Mouse (Mus musculus) embryo, embryonic 11.5 days (tissue): ENCODE measurements around the gene Adam1a.
"Not testable (repeated sequence)": the region's sequence is repeated elsewhere in the genome, so short reads cannot be mapped to it uniquely, and the experiment has no call there.

Source experiments
- DNase-seq: peaks from one replicate; pipeline ENCODE4 v3.0.0-alpha.2; 2012; ENCODE audit warnings: low read depth, low spot score

Gene Adam1a

DNA sequence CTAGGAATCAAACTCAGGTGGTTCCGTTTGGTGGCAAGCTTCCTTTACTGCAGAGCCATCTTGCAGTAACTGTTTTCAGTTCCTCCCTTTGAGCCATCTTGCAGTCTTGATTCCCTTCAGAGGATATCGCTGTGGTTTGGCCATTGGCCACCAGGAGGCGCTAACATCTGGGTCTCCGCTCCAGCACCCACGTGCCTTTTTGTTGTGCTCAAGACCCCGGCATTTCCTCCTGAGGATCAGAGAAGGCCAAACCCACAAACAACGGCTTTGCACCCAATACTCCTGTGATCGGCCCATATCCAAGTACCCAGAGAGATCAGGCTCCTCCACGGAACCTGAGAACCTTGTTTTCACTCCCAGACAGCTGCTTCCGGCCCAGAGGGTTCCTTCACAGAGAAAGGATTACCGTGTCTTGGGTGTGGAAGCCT, 19.2 kb upstream of the Adam1a start:
- peak; percentile 80 for DNase-seq

DNA sequence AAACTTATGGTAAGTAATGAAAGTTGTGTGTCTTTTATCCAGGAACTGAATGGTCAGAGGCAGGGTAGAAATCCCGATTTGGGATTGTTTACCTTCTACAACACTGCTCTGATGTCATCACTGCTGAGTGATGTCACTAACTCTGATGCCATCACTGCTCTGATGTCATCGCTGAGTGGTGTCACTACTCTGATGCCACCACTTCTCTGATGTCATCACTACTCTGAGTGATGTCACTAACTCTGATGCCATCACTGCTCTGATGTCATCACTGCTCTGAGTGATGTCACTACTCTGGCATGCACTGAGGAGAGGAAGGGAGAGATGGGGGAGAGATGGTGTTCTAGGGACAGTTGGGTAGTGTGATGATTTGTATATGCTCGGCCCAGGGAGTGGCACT, 17.2 kb upstream of the Adam1a start:
- DNase-seq: no peak

DNA sequence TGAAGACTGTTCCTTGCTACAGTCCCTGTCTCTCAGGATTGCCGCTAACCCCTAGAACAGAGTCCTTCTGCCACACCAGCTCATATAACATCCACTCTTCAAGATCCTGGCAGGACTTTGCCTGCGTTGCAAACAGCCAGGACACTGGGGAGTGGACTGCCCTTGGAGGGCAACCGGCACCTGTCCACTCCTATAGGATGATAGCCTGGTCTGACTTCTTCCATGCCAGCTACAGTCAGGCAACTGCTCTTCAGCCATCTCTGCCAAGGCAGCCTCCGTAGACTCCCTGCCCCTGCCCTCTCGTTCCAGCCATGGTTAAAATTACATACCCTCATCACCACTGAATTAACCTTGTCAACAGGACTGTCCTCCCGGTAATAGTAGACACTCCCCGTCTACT, 3.9 kb upstream of the Adam1a start:
- DNase-seq: no peak

DNA sequence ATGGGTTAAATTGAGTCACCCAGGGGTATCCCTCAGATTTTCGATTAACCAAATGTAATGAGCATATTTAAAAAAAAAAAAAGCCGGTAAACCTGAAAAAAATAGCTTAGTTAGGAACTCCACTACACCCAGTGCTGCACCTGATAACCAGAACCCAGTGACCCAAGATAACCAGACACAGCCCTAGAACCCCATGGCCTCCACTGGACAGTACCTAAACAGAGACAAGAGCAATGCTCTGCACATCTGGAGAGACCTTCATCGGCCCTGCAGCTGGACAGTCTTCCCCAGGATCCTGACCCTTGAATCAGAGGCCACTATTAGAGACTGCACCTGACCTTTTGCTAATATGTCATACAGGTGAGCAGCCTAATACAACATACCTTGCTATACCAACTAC, 1.8 kb upstream of the Adam1a start:
- no peak for DNase-seq

DNA sequence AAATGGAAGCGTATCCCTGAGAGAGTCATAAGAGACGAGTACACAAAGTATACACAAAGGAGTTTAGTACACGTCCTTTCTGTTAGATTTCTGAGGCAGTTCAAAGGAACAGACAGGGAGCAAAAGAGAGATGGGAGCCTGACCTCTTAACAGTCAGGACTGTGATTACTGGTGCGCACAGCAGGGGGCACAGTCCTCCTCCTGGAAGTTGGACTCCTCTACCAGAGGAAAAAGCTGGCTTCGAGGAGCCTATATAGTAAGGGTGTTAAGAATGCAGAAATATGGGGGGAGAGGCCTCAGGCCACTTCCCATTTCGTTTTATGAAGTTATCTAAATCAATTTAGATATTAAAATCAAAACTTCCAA, 1.2 kb upstream of the Adam1a start:
- peak; percentile 45 for DNase-seq

DNA sequence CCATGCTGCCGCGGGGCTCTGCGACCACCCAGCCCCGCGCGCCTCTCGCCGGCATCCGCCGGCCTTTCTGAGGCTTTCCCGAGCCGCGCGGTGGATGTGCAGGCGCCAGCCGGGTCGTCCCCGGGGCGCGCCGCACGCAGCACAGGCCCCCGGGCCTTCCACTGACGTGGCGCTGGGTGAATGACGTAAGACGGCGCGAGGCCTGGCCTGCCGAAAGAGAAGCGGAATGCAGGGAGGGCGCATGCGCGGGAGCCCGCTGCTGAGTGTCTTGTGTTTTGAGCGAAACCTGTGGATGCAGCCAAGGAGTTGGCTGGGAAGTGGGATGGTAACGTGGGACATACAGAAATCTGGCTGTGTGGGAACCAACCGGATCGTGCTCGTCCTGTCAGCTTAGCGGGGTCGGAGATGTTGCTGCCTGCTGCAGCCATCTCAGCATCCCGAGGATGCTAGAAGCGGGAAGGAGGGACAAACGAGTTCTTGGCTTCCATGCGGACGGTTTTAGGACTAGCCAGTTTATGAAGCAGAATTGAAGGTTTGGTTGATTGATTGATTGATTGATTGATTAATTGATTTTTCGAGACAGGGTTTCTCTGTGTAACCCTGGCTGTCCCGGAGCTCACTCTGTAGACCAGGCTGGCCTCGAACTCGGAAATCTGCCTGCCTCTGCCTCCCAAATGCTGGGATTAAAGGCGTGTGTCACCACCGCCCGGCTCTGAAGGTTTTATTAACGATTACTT, 679 bp upstream of the Adam1a start, which contains the start of gene Mapkapk5:
Mapkapk5 (minus strand) TSS at position 113 of the 737 bp plus-strand sequence.
- peak; percentile 97 for DNase-seq

DNA sequence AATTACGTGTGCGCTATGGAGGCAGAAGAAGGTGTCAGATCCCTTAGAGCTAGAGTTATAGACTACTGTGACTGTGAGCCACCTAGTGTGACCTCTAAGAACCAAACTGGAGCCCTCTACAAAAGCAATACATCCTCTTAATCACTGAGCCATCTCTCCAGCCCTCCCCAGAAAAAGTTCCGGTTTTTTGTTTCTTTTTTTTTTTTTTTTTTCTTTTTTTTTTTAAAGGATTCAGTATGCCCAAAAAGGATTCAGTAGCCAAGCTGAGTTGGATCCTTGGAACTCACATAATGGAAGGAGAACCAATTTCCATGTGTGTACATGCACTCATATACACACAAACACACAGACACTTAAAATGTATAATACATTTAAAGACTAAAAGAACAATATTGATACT, 1.9 kb downstream of the Adam1a start:
- no peak for DNase-seq

DNA sequence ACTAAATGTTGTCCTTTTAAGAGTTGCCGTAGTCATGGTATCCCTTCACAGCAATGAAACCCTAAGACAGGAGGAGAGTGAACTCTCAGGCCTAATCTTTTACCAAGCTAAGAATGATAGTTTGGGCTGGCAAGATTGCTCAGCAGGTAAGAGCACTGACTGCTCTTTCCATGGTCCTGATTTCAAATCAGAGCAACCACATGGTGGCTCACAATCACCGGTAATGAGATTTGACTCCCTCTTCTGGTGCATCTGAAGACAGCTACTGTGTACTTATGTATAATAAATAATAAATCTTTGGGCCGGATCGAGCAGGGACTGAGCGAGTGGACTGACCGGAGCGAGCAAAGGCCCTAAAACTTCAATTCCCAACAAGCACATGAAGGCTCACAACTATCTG, 4.0 kb downstream of the Adam1a start:
- DNase-seq: no peak

DNA sequence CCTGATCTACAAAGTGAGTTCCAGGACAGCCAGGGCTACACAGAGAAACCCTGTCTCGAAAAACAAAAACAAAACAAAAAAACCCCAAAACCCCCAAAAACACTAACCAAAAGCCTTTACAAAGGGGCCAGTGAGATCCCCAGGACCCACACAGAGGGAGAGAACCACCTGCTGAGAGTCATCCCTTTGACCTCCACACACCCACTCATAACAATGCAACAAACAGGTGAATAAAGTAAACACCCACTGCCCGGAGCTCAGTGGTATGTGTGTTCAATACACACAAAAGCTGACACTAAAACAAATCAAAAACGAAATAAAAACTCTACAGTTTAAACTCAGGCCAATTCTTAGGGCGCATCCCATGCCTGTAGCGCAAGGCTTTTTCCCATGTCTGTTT, 5.2 kb downstream of the Adam1a start:
- no peak for DNase-seq

DNA sequence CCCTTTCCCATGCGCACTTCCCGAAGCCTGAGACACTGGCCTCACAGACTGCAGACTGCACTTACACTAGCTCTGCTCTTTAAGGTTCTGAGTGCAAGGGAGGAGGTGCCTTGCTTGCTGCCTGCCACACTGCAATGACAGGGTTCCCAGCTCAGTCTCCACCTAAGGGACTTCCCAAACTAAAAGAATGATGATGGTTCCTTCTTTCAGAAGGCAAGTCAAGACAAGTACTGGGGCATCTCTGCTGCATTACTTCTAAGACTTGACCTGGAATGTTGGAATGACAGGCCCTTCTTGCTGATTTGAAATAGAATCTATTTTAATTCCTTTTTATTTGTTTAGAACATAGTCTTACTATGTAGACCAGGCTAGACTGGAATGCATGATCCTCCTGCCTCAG, 7.7 kb downstream of the Adam1a start:
- no peak for DNase-seq

DNA sequence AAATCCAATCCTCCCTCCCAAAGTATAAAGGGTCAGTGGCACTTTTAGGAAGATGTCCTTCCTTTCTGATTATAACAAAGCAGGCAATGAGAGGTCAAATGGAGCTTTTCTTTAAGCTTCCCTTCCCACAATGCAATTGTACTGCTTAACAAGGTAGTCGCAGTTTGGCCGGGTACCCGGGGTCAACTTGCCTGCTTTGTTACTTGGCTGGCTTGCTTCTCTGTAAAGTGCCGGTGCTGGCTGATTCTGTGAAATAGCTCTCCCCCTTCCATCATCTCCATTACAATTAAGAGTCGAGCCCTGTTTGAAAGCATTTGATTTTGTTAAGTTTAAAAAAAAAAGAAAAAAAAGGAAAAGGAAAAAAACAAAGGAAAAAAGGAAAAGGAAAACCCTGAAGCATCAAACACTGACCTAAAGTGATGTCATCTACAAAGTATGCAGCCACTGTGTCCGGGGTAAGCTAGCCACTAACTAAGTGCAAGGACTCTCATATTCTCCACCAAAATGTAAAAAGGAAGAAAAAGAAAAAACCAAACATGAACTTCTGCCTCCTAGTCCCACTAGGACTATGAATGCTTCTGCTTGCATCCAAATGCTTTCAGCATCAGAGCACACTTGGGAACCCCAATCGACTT, 8.2 kb downstream of the Adam1a start:
- no peak for DNase-seq

DNA sequence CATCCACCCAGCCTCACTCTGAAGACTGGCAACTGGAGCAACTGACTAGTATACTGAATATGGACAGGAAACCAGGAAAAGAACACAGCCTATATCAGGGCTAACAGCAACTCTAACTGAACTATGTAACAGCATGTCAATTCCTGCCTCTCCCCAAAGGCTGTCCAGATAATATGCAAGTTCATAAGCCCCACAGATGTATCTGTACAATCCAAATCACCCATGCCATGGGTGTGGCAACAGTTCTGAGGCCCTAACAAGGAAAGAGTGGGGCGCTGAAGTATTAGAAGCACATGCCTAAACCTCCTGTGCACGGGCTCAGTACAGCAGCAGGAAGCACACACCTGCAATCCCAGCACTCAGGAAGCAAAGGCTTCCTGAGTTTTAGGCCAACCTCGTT, 10.2 kb downstream of the Adam1a start:
- no peak for DNase-seq

DNA sequence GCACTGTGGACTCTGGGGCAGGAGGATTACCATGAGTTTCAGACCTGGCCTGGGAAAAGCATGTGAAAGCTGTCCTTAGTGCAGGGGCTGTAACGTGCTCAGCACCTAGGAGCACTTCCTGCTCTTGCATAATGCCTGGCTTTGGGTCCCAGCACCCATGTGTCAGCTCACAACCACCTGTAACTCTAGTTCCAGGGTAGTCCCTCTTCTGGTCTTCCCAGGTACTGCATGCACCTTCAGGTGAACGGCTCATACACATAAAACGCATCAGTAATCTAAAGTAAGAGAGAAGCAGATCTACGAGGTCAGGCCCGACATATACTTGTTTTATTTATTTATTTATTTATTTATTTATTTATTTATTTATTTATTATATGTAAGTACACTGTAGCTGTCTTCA, 10.8 kb downstream of the Adam1a start:
- DNase-seq: no peak

DNA sequence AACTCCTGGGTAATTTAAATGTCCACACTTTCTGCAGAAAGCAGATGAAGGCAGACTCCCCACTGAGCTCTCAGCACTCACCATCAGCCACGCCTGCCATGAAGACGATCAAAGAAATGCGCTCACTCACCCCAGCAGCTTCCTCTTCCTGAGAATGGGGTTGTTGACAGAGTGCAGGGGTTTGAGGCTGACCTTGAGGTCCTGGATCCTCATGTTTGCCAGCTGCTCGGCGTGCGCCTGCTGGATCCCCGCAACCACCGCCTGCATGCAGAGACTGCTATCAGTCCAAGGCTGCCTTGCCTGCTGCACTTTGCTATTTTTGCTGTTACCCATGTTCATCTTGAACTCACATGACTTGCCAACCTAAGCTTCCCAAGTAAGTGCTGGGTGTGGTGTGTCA, 18.3 kb downstream of the Adam1a start:
- no peak for DNase-seq

DNA sequence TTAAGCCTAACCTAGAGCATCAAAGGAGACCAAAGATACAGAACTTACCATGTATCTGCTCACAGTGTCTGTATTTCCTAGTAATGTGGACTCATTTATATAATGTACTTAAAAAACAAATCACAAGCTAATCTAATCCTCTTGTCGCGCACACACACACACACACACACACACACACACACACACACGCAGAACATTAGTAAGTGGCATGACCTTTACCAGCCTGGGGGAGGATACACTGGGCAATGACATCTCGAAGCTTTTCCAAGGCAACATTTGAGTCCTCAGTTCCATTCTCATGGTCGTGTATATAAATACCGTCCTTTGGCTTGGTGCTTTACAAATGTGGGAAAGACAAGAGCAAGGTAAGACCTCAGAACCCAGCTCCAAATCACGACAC, 18.8 kb downstream of the Adam1a start:
- DNase-seq: no peak

DNA sequence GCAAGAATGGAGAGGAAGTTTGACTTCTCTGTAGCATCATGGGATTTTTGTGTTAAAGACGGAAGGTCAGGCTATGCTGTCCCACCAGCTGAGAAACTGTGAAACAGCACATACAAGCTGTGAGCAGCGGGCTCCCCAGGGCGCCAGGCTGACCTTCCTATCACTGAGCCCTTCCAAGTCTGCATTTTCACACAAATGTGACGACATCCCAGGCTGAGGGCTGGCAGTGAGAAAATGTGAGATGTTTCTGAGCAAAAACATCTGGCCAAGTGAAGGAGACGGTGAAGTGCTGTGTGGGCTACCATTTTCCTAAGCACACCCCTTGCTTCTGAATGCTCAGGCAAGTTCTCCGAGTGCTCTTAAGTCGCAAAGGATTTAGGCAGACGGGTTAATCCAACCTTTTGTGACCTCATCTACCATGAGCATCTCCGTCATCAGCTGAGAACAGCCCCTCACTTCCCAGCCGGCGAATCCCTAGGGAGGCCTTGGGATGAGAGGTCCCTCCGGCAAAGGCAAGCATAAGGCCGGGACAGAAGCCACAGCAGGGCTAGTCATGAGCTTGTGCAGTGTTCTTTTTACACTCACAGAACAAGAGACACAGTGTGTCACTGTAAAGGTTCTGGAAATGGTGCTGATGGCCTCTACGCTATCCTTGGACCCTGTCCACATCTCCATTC, 19.4 kb downstream of the Adam1a start:
- DNase-seq: no peak

DNA sequence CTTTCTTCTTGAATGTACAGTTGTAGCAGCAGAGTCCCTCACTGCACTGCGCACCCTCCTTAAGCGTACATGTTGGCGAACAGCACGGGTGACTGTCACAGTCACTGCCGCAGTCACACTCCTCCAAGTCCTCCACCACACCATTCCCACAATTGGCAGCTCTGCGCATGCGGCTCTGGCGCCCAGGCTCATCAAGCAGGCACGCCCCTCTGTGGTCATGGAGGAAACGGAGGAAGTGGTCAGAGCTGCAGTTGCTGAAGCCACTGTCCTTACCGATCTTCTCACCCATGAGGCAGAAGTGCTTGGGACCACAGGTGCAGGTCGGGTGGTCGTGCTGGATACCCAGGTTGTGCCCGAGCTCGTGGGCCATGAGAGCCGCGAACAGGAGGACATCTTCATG, 25.5 kb downstream of the Adam1a start:
- not testable (repeated sequence) for DNase-seq

DNA sequence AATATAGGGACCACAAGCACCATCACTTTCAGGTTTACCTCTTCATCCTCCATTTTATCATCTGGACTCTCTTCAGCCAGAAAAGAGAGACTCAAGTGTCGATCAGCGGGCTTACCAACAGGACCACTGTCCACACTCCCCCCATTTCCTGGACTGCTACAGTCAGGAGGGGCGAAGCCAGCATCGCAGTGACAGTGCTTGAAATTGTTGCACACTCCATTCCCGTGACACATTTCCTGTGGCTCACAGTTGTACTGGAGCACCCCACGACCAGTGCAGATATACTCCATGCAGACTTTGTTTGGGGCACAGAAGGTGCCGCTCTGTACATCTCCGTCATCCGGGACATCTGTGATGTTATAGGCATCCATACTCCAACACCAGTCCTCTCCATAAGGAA, 26.3 kb downstream of the Adam1a start:
- no peak for DNase-seq

DNA sequence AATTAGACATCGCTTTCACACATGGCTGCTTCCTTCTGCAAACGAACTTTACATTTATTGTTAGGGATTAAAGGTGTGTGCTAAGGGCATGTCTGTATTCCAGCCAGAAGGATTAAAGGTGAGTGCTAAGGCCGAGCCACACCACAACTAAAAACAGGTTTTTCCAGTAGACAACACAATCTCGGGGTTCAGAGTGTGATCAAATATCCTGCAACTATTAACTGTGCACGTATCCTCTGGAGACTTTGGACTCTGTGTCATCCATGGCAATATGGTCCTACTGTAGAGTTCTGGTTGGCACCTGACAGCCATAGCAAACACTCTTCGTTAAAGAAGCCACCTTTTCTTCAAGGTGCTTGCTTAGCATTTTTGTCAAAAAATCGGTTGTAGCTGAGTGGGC, 35.3 kb downstream of the Adam1a start:
- no peak for DNase-seq

DNA sequence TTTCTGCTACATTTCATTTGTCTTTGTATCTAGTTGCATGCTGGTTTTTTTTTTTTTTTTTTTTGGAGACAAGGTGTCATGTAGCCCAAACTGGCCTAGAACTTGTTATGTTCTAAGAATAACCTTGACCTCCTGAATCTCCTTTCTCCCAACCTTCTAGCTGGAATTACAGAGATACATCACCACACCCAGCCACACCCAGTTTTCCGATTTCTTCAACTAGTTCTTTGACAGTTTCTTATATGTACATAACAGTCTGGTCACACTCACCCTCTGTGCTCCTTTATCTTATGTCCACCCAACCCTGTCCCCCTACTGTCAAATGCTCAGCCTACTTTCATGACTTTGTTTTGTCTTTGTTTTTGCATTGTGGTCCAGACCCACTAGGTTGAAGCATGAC, 38.4 kb downstream of the Adam1a start:
- DNase-seq: no peak

DNA sequence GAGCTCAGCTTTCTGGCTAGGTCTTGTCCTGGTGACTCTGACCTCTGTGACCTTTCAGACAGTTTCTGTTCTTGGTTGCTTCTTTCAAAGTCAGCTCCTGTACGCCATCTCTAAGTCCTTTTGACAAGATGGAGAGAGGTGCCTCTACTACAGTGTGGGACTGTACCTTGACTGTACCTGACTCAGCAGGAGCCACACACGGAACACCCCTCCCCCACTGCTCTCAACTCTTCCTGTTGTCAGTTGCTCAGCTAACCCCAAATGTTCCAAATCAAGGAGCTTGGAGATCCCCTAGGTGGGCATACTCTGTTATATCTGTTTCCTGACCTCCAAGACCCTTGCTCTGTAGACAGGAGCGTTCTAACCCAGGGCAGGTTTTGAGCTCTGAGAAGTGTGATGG, 42.1 kb downstream of the Adam1a start, which contains the start of gene Adam1b:
Adam1b (minus strand) TSS at position 205 of the 400 bp plus-strand sequence.
- no peak for DNase-seq

DNA sequence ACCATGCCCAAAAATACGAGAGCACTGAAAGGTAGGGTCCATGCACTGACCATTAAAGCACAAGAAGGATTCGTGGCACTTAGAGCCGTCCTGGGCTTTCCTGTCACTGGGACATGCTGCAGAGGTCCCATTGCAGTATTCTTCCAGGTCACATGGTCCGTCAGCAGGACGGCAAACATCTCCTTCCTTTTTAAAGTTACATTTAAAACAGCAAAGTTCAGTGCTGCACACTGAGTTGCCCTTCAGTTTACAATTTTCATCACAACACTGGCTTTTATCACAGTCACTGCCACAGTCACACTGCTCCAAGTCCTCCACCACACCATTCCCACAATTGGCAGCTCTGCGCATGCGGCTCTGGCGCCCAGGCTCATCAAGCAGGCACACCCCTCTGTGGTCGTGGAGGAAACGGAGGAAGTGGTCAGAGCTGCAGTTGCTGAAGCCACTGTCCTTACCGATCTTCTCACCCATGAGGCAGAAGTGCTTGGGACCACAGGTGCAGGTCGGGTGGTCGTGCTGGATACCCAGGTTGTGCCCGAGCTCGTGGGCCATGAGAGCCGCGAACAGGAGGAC, 43.8 kb downstream of the Adam1a start:
- not testable (repeated sequence) for DNase-seq

DNA sequence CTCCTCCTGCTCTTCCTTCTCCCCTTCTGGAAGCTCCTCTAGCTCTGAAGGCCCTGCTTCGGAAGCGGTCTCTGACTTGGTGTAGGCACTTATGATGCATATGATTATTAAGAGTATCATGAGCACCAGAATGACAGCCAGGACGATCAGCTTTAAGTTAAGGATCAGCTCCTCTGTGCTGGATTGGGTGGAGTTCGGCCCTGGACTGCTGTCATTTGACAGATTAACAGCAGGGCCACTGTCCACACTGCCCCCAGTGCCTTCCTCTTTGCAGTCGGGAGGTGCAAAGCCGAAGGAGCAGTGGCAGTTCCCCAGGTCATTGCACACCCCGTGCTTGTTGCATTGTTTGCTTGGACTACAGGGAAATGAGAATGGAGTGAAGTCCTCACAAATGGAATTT, 44.6 kb downstream of the Adam1a start:
- no peak for DNase-seq
